Mouse (Mus musculus) ES-E14 (cell line): ENCODE measurements around the gene Cpsf6.

Source experiments
- HCFC1 ChIP-seq: IDR thresholded peaks from 2 replicates; pipeline ENCODE4 v1.6.1; 2012; ENCODE audit warnings: low read length, inconsistent platforms, borderline replicate concordance; ENCODE audit not compliant: insufficient read depth
- MAFK ChIP-seq: IDR thresholded peaks from 2 replicates; pipeline ENCODE4 v1.6.1; 2014; ENCODE audit warnings: mild to moderate bottlenecking, low read depth, low read length, inconsistent platforms; ENCODE audit not compliant: insufficient read depth

DNA sequence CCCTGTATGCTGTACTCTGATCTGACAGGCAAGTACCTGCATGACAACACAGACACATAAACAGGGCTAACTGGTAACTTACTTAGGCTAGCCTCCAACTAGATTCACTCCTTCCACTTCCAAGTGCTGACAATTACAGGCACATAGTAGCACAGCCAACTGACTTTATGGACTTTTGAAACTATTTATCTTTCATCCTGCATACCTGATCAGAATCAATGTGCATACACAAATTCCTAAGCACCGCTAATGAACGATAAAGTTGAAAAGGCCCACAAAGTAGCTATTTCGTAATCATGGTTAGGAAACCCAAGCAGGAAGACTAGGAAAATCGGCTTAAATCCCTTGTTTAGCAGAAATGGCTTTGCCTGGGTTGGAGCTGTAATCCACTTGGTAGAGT, 36.8 kb downstream of the Cpsf6 start:
- TF ChIP-seq MAFK (no peak), HCFC1 (no peak)
